Mouse (Mus musculus) CD8-positive naive resting alpha-beta T cell, adult 57 days (primary cell): Measurements from ENCODE around the gene Tas2r136. TPM values are rescaled to one million over a fixed set of nuclear protein-coding genes. Genes with fewer than 3 reads are reported as not detected.

ENCODE experiments used
- total RNA-seq: library from RNA; stranded (reverse); gene quantifications from one replicate; pipeline ENCODE4 v1.2.4, GENCODE M21; 2023

The Tas2r136 gene
- total RNA-seq: not detected

DNA sequence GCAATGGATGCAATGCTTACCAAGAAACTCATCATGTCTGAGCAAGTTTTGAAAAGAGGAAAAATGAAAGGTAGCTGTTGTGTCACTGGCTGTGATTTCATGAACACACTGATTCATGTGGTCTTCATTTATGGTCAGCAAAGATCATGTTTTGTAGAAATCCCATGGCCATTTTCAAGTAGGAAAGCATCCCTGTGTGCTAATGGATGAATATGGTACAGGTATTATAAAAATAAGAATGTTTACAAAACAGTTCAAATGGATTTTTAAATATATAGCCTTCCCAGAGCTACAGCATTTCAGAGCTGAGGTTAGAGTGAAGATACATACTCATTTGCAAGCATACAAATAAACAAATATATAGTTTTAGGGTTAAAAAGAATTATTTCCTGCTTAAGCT is at the start of gene Tas2r136:
Gene Tas2r136, minus strand, starts transcription at position 101 of the 400 bp plus-strand sequence.

DNA sequence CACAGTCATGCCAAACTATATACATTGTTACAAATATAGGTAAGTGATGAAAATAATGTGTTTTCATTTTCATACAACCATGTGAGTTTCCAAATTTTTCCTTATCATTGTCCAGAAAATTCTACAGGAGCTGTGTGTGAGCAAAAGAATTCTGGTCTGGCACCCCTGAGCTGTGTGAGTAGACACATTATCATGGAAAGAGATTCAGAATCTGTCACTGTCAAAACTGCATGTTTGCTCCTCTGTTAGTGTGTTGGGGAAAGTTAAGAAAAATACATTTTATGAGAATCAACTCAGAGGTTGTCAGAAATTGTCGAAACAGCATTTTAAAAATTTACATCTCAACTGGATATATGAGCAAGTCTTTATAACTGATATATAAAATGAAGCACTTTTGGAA is 24.6 kb upstream of the Tas2r136 start, which contains the start of gene Tas2r117:
Gene Tas2r117, plus strand, starts transcription at position 301 of the 400 bp plus-strand sequence.

DNA sequence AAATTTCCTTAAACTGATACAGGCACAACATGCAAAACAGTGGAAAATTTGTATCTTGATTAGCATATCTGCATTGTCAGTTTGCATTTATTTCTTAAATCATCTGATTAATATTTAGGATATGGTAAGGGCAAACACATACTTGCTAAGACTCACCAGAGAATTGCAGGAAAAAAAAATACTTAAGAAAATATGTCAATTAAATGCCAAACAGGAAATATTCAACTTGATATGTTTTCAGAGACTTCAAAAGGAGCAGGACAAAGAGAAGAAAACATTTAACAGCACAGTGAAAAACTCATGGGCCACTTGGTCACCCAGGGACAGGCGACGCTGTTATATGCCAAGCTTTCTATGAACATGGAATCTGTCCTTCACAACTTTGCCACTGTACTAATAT is 16.1 kb downstream of the Tas2r136 start, which contains the start of gene Tas2r102:
Gene Tas2r102, plus strand, starts transcription at position 301 of the 400 bp plus-strand sequence.

GRCm38 (mm10) chr6:132754430-132754829 is 23.5 kb downstream of the Tas2r136 start, which contains the start of gene Tas2r124:
TSS of gene Tas2r124 (plus strand) at chr6:132754730.

DNA sequence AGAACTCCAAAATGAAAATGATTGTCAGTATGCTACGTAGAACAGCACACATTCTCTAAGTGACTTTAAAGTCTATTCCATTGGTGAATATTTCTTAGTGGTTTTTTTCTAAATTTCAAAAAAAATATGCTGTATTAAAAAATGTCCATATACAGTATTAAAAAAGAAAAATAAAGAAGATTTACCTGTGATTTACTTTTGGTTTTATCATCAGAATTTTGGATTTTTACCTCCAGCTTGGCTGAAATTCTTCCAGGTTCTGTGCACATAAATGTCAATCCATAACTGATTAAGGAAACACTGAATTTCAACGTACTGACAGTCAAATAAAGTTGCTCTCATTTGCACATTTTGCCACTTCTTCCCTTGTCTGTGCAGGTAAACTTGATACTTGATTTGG is 40.0 kb downstream of the Tas2r136 start, which contains the start of gene Tas2r115:
Gene Tas2r115, minus strand, starts transcription at position 101 of the 400 bp plus-strand sequence.

Other genes starting within 250 kb of the Tas2r136 start
- gene Prh1, start 208.4 kb downstream of the Tas2r136 start, total RNA-seq: not detected
- not detected for gene Prp2, start 182.2 kb downstream of the Tas2r136 start, total RNA-seq
- gene A630073D07Rik, start 126.6 kb downstream of the Tas2r136 start, total RNA-seq: not detected
- not detected for gene Tas2r120, start 121.2 kb downstream of the Tas2r136 start, total RNA-seq
- gene Tas2r121, start 77.2 kb downstream of the Tas2r136 start, total RNA-seq: not detected
- gene Tas2r122, start 66.2 kb downstream of the Tas2r136 start, total RNA-seq: not detected
- gene Tas2r115, start 40.1 kb downstream of the Tas2r136 start, total RNA-seq: not detected
- not detected for gene Tas2r124, start 23.4 kb downstream of the Tas2r136 start, total RNA-seq
- gene Tas2r102, start 16.0 kb downstream of the Tas2r136 start, total RNA-seq: not detected
- not detected for gene Tas2r117, start 24.7 kb upstream of the Tas2r136 start, total RNA-seq
- not detected for gene Tas2r123, start 69.0 kb upstream of the Tas2r136 start, total RNA-seq
- not detected for gene Tas2r116, start 77.3 kb upstream of the Tas2r136 start, total RNA-seq
- gene Tas2r110, start 89.8 kb upstream of the Tas2r136 start, total RNA-seq: not detected
- gene Tas2r113, start 114.8 kb upstream of the Tas2r136 start, total RNA-seq: not detected
- gene Tas2r125, start 131.5 kb upstream of the Tas2r136 start, total RNA-seq: not detected
- not detected for gene Tas2r129, start 172.9 kb upstream of the Tas2r136 start, total RNA-seq
- not detected for gene Tas2r131, start 179.8 kb upstream of the Tas2r136 start, total RNA-seq
- not detected for gene Tas2r109, start 202.8 kb upstream of the Tas2r136 start, total RNA-seq